Mouse (Mus musculus) lung, adult 2 months (tissue): ENCODE data around the gene Tax1bp1.

Experiments used
- CTCF ChIP-seq: fragments of 200-500 bp; IDR thresholded peaks from 2 replicates; pipeline ENCODE4 v1.5.1; 2011; ENCODE audit warnings: mild to moderate bottlenecking, low read length, control low read depth; ENCODE audit not compliant: insufficient read depth
- POLR2A ChIP-seq: fragments of 200-500 bp; IDR thresholded peaks from 2 replicates; pipeline ENCODE4 v1.6.1; 2011; ENCODE audit warnings: low read depth, mild to moderate bottlenecking, control low read depth, low read length, borderline replicate concordance; ENCODE audit errors: extremely low read depth

- TF ChIP-seq POLR2A (no peak), CTCF (no peak)
Observed at GRCm38 (mm10) chr6:52699899-52700298, 13.6 kb upstream of the Tax1bp1 start.
